Mouse (Mus musculus) thymus, postnatal 10 days (tissue): ENCODE data around the gene Lypd6b.

Source experiments
- DNase-seq, 2 experiments: peaks; one replicate each; pipeline ENCODE4 v3.0.0; 2021; ENCODE audit warnings: low spot score in 2 of 2

The Lypd6b gene

DNA sequence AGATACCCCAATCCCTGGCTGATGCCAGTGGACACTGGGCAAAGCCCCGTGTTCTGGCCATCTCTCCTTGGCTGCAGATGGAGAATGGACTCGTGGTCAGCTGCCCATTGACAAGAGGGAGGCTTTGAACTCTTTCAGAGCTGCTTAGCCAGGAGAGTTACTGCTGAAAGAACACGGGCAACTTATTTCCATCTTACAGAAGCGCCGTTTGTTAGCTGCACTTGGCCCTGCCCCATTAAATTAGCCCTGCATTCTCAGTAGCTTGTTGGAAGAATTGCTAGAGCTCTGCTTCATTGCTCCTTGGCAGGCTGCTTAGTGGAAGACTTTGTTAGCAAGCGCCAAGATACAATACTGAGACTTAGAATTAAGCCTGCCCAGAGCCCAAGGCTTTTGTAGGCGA is 81.6 kb downstream of the Lypd6b start:
- no peak for DNase-seq

DNA sequence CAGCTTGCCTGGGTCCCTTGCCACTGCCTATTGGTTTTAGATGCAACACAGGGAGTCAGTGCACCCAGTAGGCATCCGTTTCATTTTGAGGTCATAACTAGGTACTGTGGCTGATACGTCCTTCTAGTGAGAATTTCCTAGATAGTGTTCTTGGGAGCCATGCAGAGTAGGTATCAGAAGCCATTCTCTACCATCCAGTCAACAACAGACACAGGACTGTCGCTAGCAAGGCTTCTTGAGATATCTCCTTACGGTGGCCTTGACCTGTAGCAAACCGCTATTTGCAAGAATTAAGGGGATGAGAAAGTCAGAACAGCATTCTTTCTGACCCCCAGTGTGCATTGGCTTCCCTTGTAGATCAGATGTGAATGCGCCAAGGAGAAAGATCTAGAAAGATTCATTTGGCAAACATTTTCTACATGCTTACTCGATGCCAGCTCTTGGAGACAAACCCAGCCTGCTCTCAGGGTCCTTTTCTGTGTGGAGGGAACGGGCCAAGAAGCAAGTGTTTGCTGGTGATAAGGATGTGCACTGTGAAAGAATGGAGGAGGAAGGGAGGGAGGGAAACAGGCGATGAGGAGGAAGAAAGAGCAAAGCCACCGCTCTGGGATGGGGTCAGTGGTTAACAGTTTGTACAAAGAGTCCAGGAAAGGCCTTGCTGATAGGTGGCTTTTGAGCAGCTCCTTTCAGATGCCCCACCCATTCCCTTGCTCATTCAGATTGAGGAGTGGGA is 82.5 kb downstream of the Lypd6b start:
- no peak for DNase-seq

GRCm38 (mm10) chr2:49871012-49871411 is 83.5 kb downstream of the Lypd6b start:
- no peak for DNase-seq

DNA sequence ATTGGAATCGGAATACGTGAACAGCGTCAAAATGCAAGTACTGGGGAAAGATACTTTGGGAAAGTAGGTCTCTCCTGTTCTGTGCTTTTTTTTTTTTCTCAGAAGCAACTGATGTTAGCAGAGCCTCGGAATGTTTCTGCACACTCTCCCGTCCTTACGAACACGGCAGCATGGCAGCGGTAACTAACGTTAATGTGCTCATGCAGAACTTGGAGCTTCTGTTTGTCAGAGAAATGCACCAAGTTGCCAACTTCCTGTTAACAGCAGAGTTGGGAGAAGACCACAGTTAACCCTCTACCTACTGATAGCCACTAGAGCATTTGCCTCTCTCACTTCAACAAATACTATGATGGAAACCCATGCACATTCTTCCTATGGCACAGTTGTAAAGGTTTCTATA is 93.0 kb downstream of the Lypd6b start:
- no peak for DNase-seq

- DNase-seq = no peak
These were observed 93.5 kb downstream of the Lypd6b start for GRCm38 (mm10) chr2:49881002-49881401.

DNA sequence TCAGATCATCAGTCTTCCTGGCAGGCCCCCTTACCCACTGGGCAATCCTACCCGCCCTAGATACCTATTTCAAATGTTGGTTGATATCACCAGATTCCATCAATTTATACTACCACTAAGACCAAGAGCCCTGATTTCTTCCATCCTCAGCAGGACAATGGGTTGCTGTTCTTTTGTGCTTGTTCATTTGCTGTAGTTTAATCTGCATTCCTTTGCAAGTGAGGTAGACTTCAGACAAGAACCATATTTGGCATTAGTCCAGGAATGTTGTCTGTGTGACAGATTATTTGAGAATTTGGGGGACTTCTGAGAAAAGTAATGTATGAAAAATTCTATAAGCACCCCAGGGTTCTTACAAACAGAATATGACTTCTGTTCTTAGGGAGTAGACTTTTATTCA is 95.0 kb downstream of the Lypd6b start:
- DNase-seq = no peak

DNA sequence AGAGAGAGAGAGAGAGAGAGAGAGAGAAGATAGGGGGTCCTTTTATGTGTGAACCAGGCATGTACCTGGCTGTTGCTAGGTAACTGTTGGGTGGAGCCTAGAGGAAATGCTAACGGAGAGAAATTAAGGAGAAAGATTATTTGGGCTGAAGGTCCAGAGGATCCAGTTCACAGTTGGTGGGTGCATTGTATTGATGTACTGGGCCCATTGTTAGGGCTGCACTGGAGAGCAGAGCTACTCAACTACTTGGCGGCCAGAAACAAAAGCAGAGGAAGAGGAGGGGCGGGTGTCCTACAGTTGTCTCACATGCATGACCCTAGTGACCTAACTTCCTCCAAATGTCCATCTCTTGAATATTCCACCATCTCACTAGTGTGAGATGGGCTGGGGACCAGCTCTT is 96.5 kb downstream of the Lypd6b start:
- DNase-seq = no peak

DNA sequence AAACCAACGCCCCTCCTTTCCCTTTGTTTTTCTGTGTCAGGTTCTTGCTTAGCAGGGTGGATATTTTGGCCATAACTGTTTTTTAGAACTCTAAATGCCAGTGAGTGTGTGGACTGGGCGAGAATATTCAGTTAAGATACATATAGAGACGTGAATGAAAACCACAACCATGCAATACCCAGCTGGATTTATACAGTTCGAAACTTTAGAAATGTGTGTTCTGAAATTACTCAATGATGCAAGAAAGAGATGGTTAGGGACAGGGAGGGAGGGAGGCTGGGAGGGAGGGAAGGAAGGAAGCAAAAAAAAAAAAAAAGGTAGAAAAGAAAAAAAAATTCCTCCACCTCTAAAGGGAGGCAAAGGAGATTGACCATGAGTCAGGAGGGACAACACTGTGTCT is 98.7 kb downstream of the Lypd6b start:
- DNase-seq = no peak

GRCm38 (mm10) chr2:49888346-49888745 is 100.9 kb downstream of the Lypd6b start:
- no peak for DNase-seq

- DNase-seq = no peak
These were observed 103.2 kb downstream of the Lypd6b start for GRCm38 (mm10) chr2:49890727-49891126.

GRCm38 (mm10) chr2:49909838-49910407 is 122.4 kb downstream of the Lypd6b start:
- no peak for DNase-seq

DNA sequence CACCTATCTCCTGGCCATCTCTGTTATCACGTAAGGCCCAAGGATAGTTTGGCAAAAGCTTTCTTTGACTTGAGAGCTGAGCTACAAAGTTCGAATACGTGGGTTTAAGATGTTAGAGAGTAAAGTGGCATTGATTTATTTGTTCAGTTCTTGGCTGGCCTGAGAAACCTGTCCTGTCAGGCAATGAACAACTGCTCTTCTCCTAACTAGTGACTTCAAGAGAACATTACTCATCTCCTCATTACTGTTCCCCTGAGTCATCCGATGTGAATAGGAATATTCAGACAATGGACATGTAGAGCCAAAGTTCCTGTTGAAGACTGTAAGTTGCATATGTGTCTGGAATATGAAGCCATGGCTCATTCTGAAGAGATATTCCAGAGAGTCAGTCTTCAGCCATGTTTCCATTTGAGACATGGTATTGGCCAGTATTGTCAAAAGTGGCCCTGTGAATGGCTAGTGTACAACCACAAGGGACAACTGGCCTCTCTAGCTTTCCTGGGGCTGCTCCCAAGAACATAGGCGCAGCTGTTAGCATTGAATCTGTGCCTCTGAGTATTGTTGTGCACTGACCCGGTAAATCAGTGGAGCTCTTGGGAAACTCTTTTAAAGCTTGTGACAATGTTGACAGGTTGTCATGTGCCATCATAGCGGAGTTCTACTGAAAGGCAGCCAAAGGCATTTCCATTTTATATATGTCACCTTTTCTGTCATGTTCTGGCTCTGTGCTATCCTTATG is 124.0 kb downstream of the Lypd6b start:
- no peak for DNase-seq

DNA sequence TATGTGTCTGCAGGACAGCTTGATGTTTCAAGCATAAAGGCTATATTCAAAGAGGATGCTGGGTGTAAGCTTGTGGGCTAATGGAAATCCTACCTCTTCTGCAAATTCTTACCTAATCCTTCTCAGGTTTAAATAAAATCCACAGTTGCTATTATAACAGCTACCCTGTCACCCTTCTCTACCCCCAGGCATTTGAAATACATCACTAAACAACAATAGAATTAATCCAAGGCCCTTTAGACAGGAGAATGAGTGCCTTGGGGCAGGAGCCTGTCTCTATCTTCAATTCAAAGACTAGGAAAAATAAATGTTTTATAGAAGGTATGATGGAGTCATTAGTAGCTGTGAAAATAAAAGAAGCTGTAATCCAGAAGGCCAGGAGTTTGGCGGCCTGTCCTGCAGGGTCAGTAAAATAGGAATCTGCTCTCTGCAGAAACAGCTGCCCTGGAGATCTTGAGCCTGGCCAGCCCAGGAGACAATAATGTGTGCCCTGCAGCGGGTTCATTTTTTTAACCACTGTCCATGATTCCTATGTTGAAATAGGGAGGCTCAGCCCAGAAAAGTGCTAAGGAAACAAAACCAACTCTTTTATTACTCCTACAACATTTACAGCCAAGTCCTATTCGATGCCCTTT is 124.9 kb downstream of the Lypd6b start:
- no peak for DNase-seq

DNA sequence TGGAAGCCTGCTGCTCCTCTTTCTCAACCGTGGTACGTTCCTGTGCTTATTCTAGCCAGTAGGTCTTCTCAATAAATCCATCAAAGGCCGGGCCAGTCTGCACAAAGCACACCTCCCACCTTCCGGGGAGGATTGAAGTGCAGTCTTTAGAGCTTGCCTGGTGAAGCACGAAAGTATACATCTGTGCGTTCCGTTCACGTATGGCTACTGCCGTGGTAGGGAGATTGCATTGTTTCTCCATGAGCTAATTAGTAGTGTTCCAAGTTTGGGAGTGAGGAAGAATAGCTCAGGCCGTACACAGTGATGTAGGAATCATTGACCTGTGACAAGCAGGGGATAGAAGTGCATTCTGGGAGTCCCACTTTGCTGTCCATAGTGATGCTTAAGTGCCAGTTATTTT is 130.0 kb downstream of the Lypd6b start:
- DNase-seq = no peak

DNA sequence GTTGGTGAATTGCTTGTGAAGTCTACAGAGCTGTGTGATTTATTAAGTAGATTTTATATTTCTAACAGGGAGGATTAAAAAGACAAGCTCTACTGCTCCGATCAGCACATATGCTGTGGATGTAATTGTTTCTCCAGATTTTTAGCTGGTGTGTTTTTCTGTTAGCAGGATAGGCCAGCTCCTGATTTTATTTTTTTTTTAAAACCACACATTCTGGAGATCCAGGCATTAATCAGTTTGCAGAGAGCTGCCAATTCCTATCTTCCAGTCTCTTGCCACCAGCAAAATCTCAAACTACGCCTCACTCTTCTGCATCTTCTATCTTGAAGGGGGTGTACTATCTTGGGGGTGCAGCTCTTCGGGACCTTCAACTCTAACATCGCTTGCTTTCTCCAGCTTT is 130.6 kb downstream of the Lypd6b start:
- no peak for DNase-seq

DNA sequence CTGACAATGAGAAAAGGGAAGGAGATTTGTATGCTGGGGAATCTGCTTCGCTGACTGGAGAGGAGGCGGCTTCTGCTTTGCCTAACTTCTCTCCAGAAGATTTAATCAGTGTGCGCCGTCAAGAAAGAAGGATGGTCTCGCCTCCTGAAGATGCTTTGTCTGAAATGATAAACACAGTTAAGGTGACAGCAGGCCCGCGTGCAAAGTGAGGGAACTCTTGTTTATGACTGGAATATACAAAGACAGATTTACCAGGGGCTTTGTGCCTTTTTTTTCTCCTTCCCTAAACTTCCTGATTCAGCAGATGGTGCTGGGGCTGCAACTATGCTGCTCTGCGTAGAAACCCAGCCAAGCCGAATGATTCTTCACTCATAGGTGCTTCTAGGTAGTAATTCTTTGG is 131.2 kb downstream of the Lypd6b start:
- DNase-seq = no peak

DNA sequence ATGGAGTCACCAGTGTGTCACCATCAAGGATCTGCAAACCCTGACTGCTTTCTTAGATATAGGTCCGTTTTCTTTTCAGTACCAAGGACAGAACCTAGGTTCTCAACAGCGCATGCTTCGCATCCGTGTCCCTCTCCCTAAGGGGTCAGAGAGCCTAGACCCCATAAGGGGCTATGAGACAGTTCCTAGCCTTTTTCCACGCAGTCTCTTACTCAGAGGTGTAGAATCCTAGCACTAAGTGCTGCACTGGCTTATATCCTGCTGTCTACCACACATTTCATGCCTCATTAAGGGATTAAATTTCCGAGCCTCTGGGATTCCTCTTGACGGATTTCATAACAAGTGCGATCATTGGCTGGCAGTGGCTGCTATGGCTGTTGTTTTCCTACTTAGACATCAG is 134.5 kb downstream of the Lypd6b start:
- no peak for DNase-seq

DNA sequence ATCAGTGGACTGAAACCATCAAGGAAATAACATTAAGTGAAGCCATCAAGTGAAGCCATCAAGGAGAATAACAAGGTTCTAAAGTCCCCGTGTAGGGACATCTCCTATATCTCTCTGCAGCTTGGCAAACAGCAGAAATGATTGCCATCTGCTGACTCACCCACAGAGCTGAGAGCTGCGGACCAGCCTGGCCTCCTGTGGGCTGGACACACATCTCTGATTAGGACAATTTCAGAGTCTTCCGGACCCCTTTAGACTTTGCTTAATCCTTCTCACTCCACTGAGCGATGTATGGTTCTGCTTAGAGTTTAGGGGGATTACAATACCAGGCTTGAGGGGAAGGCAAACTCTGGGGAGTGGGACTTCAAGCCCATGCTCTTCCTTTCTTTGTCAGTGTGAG is 135.3 kb downstream of the Lypd6b start:
- DNase-seq = no peak

GRCm38 (mm10) chr2:49926186-49926585 is 138.7 kb downstream of the Lypd6b start:
- no peak for DNase-seq

GRCm38 (mm10) chr2:49927362-49927761 is 139.9 kb downstream of the Lypd6b start:
- no peak for DNase-seq

- no peak for DNase-seq
These were observed 142.4 kb downstream of the Lypd6b start for GRCm38 (mm10) chr2:49929931-49930330.

GRCm38 (mm10) chr2:49937621-49938020 is 150.1 kb downstream of the Lypd6b start:
- no peak for DNase-seq

- no peak for DNase-seq
These were observed 150.8 kb downstream of the Lypd6b start for GRCm38 (mm10) chr2:49938246-49938645.
